Mouse (Mus musculus) erythroblast, adult 5-6 weeks (primary cell): Measurements from ENCODE around the gene Gltp. TPM values are rescaled to one million over a fixed set of nuclear protein-coding genes. Genes with fewer than 3 reads are reported as not detected.

ENCODE experiments used
- ATAC-seq: replicated peaks from 2 replicates; pipeline ENCODE4 v1.8.0; 2016; ENCODE audit warnings: moderate number of reproducible peaks, mild to moderate bottlenecking, moderate TSS enrichment, inconsistent platforms; ENCODE audit not compliant: poor library complexity, low FRiP score, severe bottlenecking
- total RNA-seq, 2 experiments: library from RNA; stranded (forward) in 1 of 2; stranded (reverse) in 1 of 2; fragments of 150-400 nt in 1 of 2; fragments of 200-764, 138-1000 nt in 1 of 2; gene quantifications; 2 replicates each; pipeline versions ENCODE4 v1.2.3 to v1.2.4; 2015 to 2017; ENCODE audit warnings: low replicate concordance in 2 of 2

Gltp gene
- total RNA-seq, 2 experiments from 2014 or later = 31.2 to 68.4 TPM

GRCm38 (mm10) chr5:114707265-114708068 lies 16.7 kb upstream of the Gltp start, which contains the start of gene Tchp:
Gene Tchp (plus strand): TSS chr5:114707760.
- peak; percentile 90 for ATAC-seq

DNA sequence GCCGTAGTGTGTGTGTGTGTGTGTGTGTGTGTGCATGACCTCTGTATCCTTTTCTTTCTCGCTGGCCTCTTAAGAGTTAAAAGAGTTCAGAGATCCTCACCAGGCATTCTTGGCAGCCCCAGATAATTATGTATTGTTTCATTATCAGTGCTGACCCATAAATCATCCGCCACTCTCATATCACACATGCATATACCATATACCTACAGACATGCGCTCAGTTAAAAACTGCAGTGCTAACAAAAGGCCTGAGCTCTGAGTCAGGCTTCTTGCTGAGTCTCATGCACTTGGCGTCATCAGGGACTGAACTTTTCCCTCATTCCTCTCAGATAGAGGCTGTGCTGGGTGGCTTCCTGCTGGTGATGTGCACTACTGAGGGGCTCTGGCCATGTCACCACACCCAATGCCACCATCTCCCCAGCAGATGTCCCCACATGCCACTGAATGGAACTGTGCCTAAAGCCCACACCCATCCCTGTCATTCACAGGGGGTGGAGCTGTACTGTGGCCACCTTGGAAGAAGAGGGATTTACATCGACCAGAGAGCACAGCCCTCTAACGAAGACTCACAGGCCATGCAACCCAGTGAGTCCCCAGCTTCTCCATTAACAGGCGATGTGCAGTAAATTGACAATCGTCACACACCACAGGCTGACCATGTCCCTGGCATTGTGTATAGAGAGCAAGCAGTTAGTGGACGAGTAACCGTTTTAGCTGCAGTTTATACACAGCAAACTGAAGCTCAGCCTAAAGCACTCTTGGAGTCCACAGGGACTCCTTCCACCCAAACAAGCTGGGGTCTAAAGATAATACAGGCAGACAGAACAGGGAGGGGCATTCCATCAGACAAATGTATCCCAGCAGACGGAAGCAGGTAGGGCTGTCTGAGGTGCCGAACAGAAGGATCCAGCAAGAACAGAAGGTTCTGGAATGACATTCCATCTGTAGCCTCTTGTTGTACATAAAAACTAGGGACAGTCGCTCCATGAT lies 11.9 kb upstream of the Gltp start:
- peak; percentile 46 for ATAC-seq

- no peak for ATAC-seq
These were observed 8.2 kb upstream of the Gltp start for GRCm38 (mm10) chr5:114699015-114699414.

DNA sequence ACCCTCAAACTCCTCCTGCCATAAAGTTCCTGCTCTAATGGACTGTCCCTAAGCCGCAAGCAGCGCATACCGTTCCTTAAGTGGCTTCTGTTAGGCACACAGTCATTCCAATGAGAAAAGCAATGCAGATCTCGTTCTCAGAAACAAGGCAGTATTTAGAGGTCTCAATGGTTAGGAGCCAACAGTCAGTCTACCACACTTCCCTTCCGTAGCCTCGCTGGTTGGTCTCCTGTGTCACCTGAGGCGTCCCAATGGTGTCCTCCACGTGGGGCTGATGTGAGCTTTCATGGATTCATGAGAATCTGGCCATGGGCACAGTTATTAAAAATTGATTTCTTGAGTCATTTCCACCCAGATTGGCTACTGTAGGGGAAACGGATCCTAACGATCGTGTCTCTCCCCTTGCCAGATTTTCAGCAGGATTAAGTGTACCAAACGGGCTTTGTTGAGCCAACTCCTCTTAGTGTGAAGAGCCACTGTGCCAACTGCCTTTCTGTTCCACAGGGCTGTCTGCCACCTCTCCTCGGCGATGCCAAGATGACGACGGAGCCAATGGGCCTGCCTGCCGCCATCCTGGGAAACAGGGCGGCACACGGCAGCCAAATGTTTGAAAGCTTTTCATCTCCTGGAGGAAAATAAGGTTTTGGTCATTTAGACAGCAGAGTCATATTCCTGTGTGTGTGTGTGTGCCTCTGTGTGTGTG lies 7.4 kb upstream of the Gltp start:
- no peak for ATAC-seq

- no peak for ATAC-seq
These were observed 6.2 kb upstream of the Gltp start for GRCm38 (mm10) chr5:114696939-114697338.

DNA sequence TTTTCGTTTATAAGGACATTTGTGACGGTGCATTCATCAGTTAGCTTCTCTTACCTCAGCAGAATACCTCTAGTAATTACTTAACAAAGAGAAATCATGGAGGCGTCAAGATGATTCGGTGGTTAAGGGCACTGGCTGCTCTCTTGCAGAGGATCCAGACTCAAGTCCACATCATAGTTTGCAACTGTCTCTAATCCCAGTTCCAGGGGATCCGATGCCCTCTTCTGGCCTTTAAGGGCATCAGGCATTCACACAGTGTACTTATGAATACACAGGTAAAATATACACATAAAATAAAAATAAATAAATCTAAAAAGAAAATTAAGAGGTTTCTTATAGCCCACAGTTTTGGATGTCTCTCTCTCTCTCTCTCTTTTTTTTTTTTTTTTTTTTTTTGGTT lies 5.0 kb upstream of the Gltp start:
- no peak for ATAC-seq

DNA sequence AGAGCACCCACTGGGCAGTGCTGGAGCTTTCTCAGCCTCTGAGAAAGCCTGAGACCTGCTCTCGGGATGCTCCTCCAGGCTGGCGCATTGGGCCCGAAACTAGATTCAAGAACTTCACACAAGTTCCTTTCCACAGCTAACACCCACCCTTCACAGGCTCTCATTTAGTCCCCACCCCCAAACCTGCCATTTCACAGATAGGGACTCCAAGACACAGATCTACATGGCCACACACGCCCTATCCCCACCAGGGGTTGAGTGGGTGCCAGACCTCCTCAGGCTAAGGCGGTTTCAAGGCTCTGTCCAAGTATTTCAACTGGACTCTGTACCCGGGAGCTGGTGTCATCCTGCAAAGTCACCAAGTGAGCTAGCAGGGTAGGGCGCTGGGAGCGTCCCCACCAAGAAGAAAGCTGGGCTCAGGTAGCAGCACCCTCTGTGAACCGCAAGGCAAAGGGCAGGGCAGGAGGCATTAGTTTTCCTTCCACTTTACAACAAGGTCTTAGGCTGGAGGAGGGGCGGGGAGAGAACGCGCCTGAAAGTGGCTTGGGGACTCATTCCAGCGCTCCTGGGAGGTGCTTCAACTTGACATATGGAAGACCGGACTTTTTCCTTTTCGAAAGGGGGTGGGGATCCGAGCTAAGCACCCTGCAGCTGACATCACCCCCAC lies 951 bp downstream of the Gltp start:
- peak; percentile 56 for ATAC-seq

DNA sequence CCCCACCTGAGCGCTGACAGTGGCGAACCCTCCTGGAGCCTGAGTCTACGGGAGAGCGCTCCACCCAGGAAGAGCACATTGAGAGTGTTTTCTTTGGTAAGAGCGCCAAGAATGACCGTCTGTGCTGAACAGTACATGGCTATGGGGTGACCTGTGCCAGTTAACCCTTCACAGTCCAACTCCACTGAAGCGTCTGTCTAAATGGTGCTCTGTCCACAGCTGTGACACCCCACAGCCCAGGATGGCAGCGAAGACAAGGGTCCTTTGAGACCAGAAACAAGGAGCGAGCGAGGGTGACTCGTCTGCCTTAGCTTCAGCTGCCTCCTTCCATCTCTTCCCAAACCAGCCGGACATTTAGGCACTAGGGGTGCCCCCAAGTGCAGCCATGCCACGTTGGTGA lies 2.1 kb downstream of the Gltp start:
- ATAC-seq = no peak

DNA sequence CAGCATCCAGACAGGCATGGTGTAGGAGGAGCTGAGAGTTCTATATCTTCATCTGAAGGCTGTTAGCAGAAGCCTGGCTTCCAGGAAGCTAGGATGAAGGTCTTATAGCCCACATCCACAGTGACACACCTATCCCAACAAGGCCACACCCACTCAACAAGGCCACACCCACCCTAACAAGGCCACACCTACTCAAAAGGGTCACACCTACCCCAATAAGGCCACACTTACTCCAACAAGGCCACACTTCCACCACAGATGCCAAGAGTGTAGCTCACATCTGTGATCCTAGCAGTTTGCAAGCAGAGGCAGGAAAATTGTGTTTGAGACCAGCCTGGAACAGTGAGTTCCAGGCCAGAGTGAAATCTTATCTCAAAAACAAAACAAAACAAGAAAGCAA lies 2.9 kb downstream of the Gltp start:
- ATAC-seq = no peak

- ATAC-seq = no peak
These were observed 4.0 kb downstream of the Gltp start for GRCm38 (mm10) chr5:114686726-114687210.

DNA sequence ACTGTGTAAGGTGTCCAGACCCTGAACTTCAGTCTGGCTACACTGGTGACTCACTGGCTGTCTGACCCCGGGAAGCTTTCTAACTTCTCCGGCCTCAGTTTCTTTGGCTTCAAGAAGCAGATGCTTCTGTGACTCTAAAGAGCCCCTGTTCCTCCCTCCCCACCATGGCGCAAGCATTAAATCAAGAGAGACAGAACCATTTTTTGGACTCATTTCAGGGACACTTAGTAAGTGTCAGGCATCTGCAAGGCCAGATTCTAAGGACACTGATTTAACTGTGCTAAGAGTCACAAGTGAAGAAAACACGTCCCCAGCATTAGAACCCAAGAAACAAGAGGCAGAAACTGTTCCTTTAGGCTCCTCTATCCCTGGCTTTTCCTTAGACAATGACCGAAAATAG lies 4.8 kb downstream of the Gltp start:
- no peak for ATAC-seq

DNA sequence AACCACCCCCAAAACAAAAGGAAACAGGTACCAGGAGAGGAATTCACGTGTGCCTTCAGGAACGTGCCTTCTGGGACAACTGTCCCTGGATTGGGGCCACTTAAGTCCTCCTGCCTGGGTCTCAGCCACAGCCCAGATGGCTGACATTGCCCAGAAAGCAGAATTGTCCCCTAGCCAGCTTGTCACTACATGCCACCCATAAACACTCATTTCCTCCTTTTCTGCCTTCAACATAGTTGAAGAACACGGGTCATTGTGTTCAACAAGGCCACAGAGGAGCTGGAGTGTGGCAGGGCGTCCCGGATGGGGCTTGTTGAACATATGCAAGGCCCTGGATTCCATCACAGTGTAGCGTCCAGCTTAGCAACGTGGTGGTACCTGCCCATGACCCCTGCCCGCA lies 9.1 kb downstream of the Gltp start:
- no peak for ATAC-seq

- no peak for ATAC-seq
These were observed 10.0 kb downstream of the Gltp start for GRCm38 (mm10) chr5:114680676-114681285.

DNA sequence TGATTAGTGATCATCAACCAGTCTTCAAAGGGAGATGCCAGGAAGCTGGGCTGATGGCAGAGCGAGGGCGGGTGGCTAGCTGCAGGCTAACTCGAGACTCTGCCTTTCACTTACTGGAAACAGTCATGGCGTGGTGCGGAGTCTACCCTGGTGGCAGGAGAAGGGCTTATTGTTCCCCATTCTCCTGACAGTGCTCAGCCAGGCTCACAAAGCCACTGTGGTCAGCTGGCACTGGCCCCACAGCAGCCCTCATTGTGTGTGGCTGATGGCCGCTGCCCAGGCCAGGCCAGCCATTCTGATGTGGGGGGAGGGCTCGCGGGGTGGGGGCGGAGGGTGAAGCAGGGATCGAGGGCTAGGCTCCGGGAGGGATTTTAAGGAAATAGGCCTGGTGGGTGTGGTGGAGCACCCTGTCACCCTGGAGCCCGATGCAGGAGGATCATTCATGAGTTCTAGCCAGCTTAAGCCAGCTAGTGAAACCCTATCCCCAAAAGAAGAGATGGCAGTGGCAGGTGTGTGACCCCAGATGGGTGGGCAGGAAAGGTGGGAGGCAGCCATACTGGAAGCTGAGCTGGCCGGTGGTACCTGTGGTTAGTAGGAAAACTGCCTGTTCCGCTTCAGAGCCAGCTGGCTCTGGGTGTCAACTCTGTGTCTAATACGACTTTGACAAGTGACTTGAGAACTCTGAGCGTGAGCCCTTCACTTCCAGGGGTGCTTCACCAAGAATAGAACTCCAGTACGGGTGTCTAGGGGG lies 10.8 kb downstream of the Gltp start:
- no peak for ATAC-seq

DNA sequence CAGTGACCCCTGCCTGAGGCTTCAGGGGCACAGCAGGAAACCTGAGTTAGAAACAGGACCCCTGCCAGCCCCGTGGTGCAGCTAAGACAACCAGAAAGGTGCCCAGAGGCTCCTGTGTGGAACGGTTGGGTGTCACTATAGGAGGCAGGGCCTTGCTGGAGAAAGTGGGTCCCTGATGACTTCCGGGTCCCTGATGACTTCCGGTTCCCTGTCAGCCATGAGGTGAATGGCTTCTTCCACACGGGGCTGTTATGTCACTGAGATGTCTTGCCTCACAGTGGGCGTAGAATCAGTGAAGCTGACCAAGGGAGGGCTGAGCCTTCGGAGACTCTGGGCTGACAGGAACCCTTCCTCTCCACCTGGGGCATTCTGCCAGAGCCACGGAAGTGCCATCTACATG lies 16.2 kb downstream of the Gltp start:
- ATAC-seq = no peak

DNA sequence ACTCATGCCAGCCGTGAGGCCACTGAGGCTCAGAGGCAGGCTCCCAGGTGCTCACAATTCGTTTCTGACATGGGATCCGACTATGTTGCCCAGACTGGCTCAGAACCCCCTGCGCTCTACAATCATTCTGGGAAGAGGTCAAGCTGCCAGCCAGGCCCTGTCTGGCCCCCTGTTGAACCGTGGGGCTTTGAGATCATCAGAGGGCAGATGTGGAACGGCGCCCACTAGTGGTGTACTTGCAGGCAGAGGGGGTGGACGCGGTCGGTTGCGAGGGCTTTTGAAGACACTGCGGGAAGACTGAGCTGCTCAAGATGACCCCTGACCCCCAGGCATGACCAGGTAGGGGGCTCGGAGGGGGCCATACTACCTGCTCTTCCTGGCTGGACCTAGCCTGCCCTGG lies 17.7 kb downstream of the Gltp start:
- no peak for ATAC-seq

DNA sequence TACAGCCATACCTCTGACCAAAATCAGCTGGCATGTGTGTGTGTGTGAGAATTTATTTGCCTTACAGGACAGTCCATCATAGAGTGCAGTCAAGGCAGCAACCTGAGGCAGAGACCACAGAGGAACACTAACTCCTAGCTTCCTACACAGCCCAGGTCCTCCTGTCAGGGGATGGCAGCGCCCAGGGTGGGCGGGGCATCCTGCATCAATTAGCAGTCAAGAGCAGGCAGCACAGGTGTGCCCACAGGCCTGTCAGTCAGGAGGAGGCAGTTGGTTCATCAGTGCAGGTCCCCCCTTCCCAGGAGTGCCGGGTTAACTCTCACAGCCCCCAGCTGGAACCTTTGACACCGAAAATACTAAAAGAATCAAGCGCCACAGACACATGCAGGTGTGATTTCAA lies 21.8 kb downstream of the Gltp start:
- no peak for ATAC-seq

- peak; percentile 98 for ATAC-seq
These were observed 23.4 kb downstream of the Gltp start for GRCm38 (mm10) chr5:114667228-114667856.
